Comparison of ENCODE assay signal across 8 mouse cellular contexts in the genomic region with DNA sequence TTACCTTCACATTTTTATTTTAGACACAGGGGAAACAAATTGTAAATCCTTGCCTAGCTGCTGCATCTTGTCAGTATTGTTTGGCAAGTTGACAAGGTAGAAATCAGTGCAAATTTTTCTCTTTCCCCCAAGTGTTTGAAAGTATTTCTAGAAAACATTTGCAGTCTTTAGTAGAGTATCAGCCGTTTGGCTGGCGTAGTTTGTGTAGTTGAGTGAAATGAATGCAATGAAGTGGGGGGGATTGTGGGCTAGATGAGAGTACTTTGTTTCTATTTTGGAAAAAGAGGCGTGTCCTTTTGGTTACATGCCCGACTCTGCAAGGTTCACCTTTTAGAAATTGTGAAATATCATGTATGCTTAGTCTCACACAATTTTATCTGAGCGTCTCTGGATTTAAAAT. TPM values are rescaled to one million over a fixed set of nuclear protein-coding genes. Genes with fewer than 3 reads are reported as not detected.
DNase-seq lines count a peak whose midpoint lies in the region; ATAC-seq and TF ChIP-seq lines count a peak whose summit lies in the region.

No protein-coding gene starts in this region.

- TF ChIP-seq CTCF in liver, adult 2 months (IDR thresholded peaks at IDR 0.05; ENCODE audit: low read depth, low read length), result no peak

- peak; percentile 90 for DNase-seq in liver, adult 2 months (ENCODE audit: extremely low read depth, low read depth, low spot score)
- no peak for DNase-seq in liver
- peak; percentile 63 for DNase-seq in embryonic facial prominence, embryonic 14.5 days (ENCODE audit: low spot score)
- peak; percentile 71 for DNase-seq in induced T-regulatory cell, adult 2 months (ENCODE audit: low read depth)
- DNase-seq in lung, postnatal 36 days, result peak; percentile 71
- DNase-seq in yolk sac, embryonic 10.5 days (ENCODE audit: low spot score), result no peak
- no peak for DNase-seq in layer of hippocampus, adult 8-10 months (ENCODE audit: low spot score in 2 of 2)
- no peak for DNase-seq in thymus, adult 18-20 months

- no peak for ATAC-seq in embryonic facial prominence, embryonic 14.5 days (ENCODE audit: low read depth)

- no peak for TF ChIP-seq POLR2A in liver, adult 2 months (IDR thresholded peaks at IDR 0.05; ENCODE audit: extremely low read depth, insufficient read depth, low read length)

- H3K4me3 ChIP-seq in liver, adult 2 months (ENCODE audit: insufficient read depth, low read depth, low read length), result peak overlapping the region; percentile 84
- H3K4me3 ChIP-seq in embryonic facial prominence, embryonic 14.5 days (ENCODE audit: low read depth, low read length), result peak overlapping the region; percentile 88

- H3K36me3 ChIP-seq in liver, adult 2 months (ENCODE audit: control insufficient read depth, insufficient read depth, low read length), result no peaks in the 10 kb centered on the region; the same call in 1 of the 2 replicates
- H3K36me3 ChIP-seq in embryonic facial prominence, embryonic 14.5 days (ENCODE audit: control insufficient read depth, insufficient read depth, low read length), result no peaks in the 10 kb centered on the region

- peaks cover 30% of the 10 kb centered on the region; the same call in 1 of the 2 replicates for H3K79me2 ChIP-seq in liver, adult 2 months (ENCODE audit: control insufficient read depth, insufficient read depth, low read length)

- peaks cover 27% of the 10 kb centered on the region for H3K4me1 ChIP-seq in liver, adult 2 months (ENCODE audit: control insufficient read depth, insufficient read depth, low read length)
- H3K4me1 ChIP-seq in embryonic facial prominence, embryonic 14.5 days (ENCODE audit: control insufficient read depth, insufficient read depth, low read length), result peaks cover 21% of the 10 kb centered on the region

- H3K27me3 ChIP-seq in liver, adult 2 months (ENCODE audit: control insufficient read depth, insufficient read depth, low read length), result no peaks in the 10 kb centered on the region
- no peaks in the 10 kb centered on the region for H3K27me3 ChIP-seq in embryonic facial prominence, embryonic 14.5 days (replicated peaks; ENCODE audit: control insufficient read depth, insufficient read depth, low read length)

- no peaks in the 10 kb centered on the region for H3K9me3 ChIP-seq in embryonic facial prominence, embryonic 14.5 days (ENCODE audit: control insufficient read depth, low read length)

- peak overlapping the region; percentile 76 for H3K4me2 ChIP-seq in embryonic facial prominence, embryonic 14.5 days (ENCODE audit: low read depth, low read length)

- peak overlapping the region; percentile 89 for H3K27ac ChIP-seq in liver, adult 2 months (replicated peaks; ENCODE audit: insufficient read depth, low read depth, low read length)
- peak overlapping the region; percentile 93 for H3K27ac ChIP-seq in embryonic facial prominence, embryonic 14.5 days (replicated peaks; ENCODE audit: low read depth, low read length)

- WGBS in liver, adult 2 months, result 5% methylated on average over 5 of the region's 5 CpGs
- WGBS in embryonic facial prominence, embryonic 14.5 days, result 19% methylated on average over 5 of the region's 5 CpGs

- H3K9ac ChIP-seq in liver, adult 2 months (ENCODE audit: low read depth, low read length), result peak overlapping the region; percentile 62; the same call in 1 of the 2 replicates
- H3K9ac ChIP-seq in embryonic facial prominence, embryonic 14.5 days (ENCODE audit: low read depth, low read length), result peak overlapping the region; percentile 95

RNA-seq across cellular contexts. Expression of a gene that starts 1.6 kb away (rescaled TPM):
- total RNA-seq in liver, adult 2 months (2014; rRNA removed), result 162 and 163 TPM in 2 replicates
- polyA plus RNA-seq in liver, adult 2 months (2012; rRNA removed), result 71.8 and 91.9 TPM in 2 replicates
- 26.6 and 29.7 TPM in 2 replicates for polyA plus RNA-seq in embryonic facial prominence, embryonic 14.5 days (2014; fragmentation: Nextera tagmentation; extraction: Ambion mirVana)
- total RNA-seq in layer of hippocampus, adult 8-10 months (2022), result 10 to 100 TPM; 59.8 to 67.1 (median 66.8) TPM

Comparison
In these comparisons a context has a peak if more than half of its experiments do, and no peak if none do; other contexts are left out.
1. DNase-seq: peak in liver, adult 2 months (single experiment), embryonic facial prominence, embryonic 14.5 days (single experiment), induced T-regulatory cell, adult 2 months (single experiment) and lung, postnatal 36 days (single experiment); none in liver (single experiment), yolk sac, embryonic 10.5 days (single experiment), layer of hippocampus, adult 8-10 months (0 of 2) and thymus, adult 18-20 months (0 of 2).